Mouse (Mus musculus) thymus, adult 2 months (tissue): ENCODE data around the gene Ppox. TPM values are rescaled to one million over a fixed set of nuclear protein-coding genes. Genes with fewer than 3 reads are reported as not detected.
A peak's percentile ranks its signal among the peaks of the same experiment; 100 is the strongest.

Experiments used
- DNase-seq: peaks from one replicate; pipeline ENCODE4 v3.0.0; 2021
- H3K27ac ChIP-seq: fragments of 200-500 bp; 2 replicates; pipeline ENCODE4 v1.5.1; 2012; ENCODE audit warnings: low read length, control low read depth; ENCODE audit not compliant: control insufficient read depth, insufficient read depth
- H3K27me3 ChIP-seq: fragments of 200-500 bp; 2 replicates; pipeline ENCODE4 v1.6.1; 2012; ENCODE audit warnings: mild to moderate bottlenecking, low read length, moderate library complexity, mixed read lengths; ENCODE audit not compliant: control insufficient read depth, insufficient read depth
- H3K36me3 ChIP-seq: fragments of 200-500 bp; 2 replicates; pipeline ENCODE4 v1.6.1; 2012; ENCODE audit warnings: mild to moderate bottlenecking, low read length, moderate library complexity; ENCODE audit not compliant: control insufficient read depth, insufficient read depth
- H3K4me1 ChIP-seq: fragments of 200-500 bp; replicated peaks from 2 replicates; pipeline ENCODE4 v1.6.1; 2012; ENCODE audit warnings: low read length; ENCODE audit not compliant: control insufficient read depth, insufficient read depth
- H3K4me3 ChIP-seq: fragments of 200-500 bp; 2 replicates; pipeline ENCODE4 v1.5.1; 2012; ENCODE audit warnings: mild to moderate bottlenecking, low read length, control low read depth, moderate library complexity; ENCODE audit not compliant: control insufficient read depth, insufficient read depth
- CTCF ChIP-seq: fragments of 200-500 bp; IDR thresholded peaks from 2 replicates; pipeline ENCODE4 v1.5.1; 2012; ENCODE audit warnings: mild to moderate bottlenecking, control low read depth, low read length, moderate library complexity, borderline replicate concordance; ENCODE audit not compliant: control insufficient read depth, poor library complexity, insufficient read depth; ENCODE audit errors: extremely low read depth
- POLR2A ChIP-seq: fragments of 200-500 bp; IDR thresholded peaks from 2 replicates; pipeline ENCODE4 v1.6.1; 2012; ENCODE audit warnings: mild to moderate bottlenecking, low read length, control low read depth, moderate library complexity; ENCODE audit not compliant: control insufficient read depth, poor library complexity, insufficient read depth; ENCODE audit errors: extremely low read depth
- WGBS: fragments of 180-500 bp; shearing (Covaris S2); methylation state at CpG from one replicate; pipeline ENCODE4 v1.1.7; 2018; 5-methylcytosine and 5-hydroxymethylcytosine counted together
- polyA plus RNA-seq: library from polyadenylated mRNA; depleted of rRNA; stranded (reverse); fragments of >200 nt; gene quantifications from 2 replicates; pipeline ENCODE4 v1.2.3, GENCODE M21; 2012

Gene Ppox
- polyA plus RNA-seq, 1 experiment = 71.5 TPM

- no peak for DNase-seq
- no peak for TF ChIP-seq CTCF
- TF ChIP-seq POLR2A = no peak
- no peaks in the 10 kb centered on the region for H3K27me3 ChIP-seq
- no peaks in the 10 kb centered on the region for H3K36me3 ChIP-seq
- 39% methylated on average over 13 of the region's 13 CpGs for WGBS
- H3K4me3 ChIP-seq = no peak overlapping the region
- H3K27ac ChIP-seq = no peak overlapping the region
- H3K4me1 ChIP-seq = peaks cover 7% of the 10 kb centered on the region
Measured at GRCm38 (mm10) chr1:171251594-171252324, 29.2 kb downstream of the Ppox start.

- Histone ChIP-seq H3K27ac (no peak within 1 kb of the TSS), H3K4me1 (peaks cover 9% of the 10 kb centered on the region), H3K27me3 (no peaks in the 10 kb centered on the region), H3K4me3 (no peak within 1 kb of the TSS), H3K36me3 (no peaks in the 10 kb centered on the region)
- TF ChIP-seq CTCF (no peak), POLR2A (no peak)
- WGBS = 83% methylated on average over 26 of the region's 26 CpGs
- no peak for DNase-seq
Measured at GRCm38 (mm10) chr1:171250680-171251593, 30.0 kb downstream of the Ppox start, which contains the start of gene Ndufs2. Gene Ndufs2, minus strand, starts transcription at chr1:171251388.

DNA sequence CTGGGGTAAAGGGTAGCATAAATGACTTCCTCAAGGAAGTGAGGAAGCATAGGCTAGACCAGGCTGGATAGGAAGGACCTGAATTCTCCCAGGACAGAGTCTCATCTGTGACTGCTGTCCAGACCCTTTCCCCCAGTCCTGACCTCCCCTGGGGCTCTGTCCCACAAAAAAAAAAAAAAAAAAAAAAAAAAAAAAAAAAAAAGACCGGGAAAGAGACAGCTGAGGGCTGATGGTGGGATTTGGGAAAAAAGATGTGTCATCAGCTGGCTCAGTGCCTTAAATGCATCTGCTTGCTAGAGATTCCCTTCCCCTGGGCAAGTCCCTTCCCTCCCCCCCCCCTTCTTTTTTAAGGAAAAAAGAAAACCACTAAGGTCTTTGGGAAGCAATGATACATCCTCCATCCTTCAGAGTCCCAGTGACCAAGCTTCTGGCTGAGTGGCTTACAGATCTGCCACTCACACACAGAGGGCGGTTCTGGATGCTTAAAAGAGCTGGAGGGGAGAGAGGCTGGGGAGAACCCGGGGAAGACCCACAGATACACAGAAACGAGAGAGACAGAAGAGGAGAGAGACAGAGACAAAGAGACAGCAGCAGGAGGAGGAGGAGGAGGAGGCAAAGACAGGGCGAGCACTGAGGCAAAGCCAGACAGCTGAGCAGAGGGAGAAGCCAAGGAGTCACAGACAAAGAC lies 30.9 kb downstream of the Ppox start, which contains the start of gene Adamts4:
Adamts4 (plus strand) TSS at position 509 of the 688 bp plus-strand sequence.
- no peak for DNase-seq
- no peaks in the 10 kb centered on the region for H3K27me3 ChIP-seq
- no peak within 1 kb of the TSS for H3K27ac ChIP-seq
- no peak for TF ChIP-seq CTCF
- TF ChIP-seq POLR2A = no peak
- peaks cover 9% of the 10 kb centered on the region for H3K4me1 ChIP-seq
- peaks cover 3% of the 10 kb centered on the region; the same call in 1 of the 2 replicates for H3K36me3 ChIP-seq
- 36% methylated on average over 5 of the region's 5 CpGs for WGBS
- no peak within 1 kb of the TSS for H3K4me3 ChIP-seq

- Histone ChIP-seq H3K4me1 (peaks cover 9% of the 10 kb centered on the region), H3K36me3 (peaks cover 10% of the 10 kb centered on the region), H3K27ac (no peak overlapping the region), H3K27me3 (no peaks in the 10 kb centered on the region), H3K4me3 (no peak overlapping the region)
- 74% methylated on average over 3 of the region's 3 CpGs for WGBS
- no peak for DNase-seq
- TF ChIP-seq POLR2A (no peak), CTCF (no peak)
Measured at GRCm38 (mm10) chr1:171248386-171249226, 32.4 kb downstream of the Ppox start.

DNA sequence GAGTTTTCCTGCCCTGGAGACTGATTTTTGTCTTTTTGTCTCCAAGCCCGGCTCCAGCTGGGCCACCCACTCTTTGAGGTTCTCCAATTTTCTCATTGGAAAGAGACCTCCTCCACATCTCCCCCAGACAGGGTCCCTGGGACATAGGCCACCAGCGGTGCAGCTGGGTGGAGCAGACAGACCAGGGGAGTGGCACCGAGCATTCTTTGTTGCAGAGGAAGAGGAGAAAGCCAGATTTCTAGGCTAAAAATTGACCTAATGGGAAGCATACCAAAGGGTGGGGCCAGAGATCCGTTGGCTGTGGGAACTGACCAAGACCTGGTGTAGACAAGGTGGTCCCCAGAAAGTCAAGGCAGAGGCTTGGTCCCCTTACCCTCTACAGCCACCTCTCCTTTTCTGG lies 33.1 kb downstream of the Ppox start:
- Histone ChIP-seq H3K4me1 (peaks cover 9% of the 10 kb centered on the region), H3K36me3 (peaks cover 11% of the 10 kb centered on the region), H3K4me3 (no peak overlapping the region), H3K27me3 (no peaks in the 10 kb centered on the region), H3K27ac (no peak overlapping the region)
- 65% methylated on average over 4 of the region's 4 CpGs for WGBS
- DNase-seq = no peak
- no peak for TF ChIP-seq POLR2A
- no peak for TF ChIP-seq CTCF

GRCm38 (mm10) chr1:171247453-171247841 lies 33.5 kb downstream of the Ppox start:
- Histone ChIP-seq H3K36me3 (peaks cover 13% of the 10 kb centered on the region), H3K4me3 (peak overlapping the region; percentile 51), H3K27ac (peak overlapping the region; percentile 31; the same call in 1 of the 2 replicates), H3K27me3 (no peaks in the 10 kb centered on the region), H3K4me1 (peaks cover 9% of the 10 kb centered on the region)
- WGBS = 20% methylated on average over 13 of the region's 13 CpGs
- no peak for DNase-seq
- TF ChIP-seq POLR2A = no peak
- TF ChIP-seq CTCF = no peak
